Mouse (Mus musculus): ENCODE results near the gene Rnf187. TPM values are rescaled to one million over a fixed set of nuclear protein-coding genes. Genes with fewer than 3 reads are reported as not detected.

Rnf187 gene
- total RNA-seq (2014; rRNA removed): 925 and 964 TPM in 2 replicates
- polyA plus RNA-seq (2015; fragmentation: Nextera tagmentation; extraction: Ambion mirVana): 700 and 703 TPM in 2 replicates

- Histone ChIP-seq H3K27me3 (ENCODE audit: insufficient read depth, low read length) (no peaks in the 10 kb centered on the region), H3K4me1 (ENCODE audit: insufficient read depth, low read length) (peaks cover 10% of the 10 kb centered on the region), H3K9me3 (ENCODE audit: low read length) (no peaks in the 10 kb centered on the region), H3K4me3 (ENCODE audit: low read depth, low read length) (peak within 1 kb of the TSS; percentile 98), H3K27ac (ENCODE audit: low read depth, low read length) (peak within 1 kb of the TSS; percentile 93), H3K36me3 (ENCODE audit: insufficient read depth, low read length) (peaks cover 26% of the 10 kb centered on the region), H3K9ac (replicated peaks; ENCODE audit: low read length, poor library complexity, severe bottlenecking) (peak within 1 kb of the TSS; percentile 97), H3K4me2 (ENCODE audit: low read depth, low read length, poor library complexity, severe bottlenecking) (peak within 1 kb of the TSS; percentile 85)
- peak; percentile 97 for DNase-seq (ENCODE audit: low spot score)
- under 1% methylated on average over 59 of the region's 95 CpGs for WGBS
- peak; percentile 97 for ATAC-seq (ENCODE audit: low FRiP score)
- no peak for TF ChIP-seq CTCF (IDR thresholded peaks at IDR 0.05)
These were observed at the start of gene Rnf187 for GRCm38 (mm10) chr11:58938322-58939087. Gene Rnf187, minus strand, starts transcription at chr11:58938916.

GRCm38 (mm10) chr11:58985299-58985917 lies 46.7 kb upstream of the Rnf187 start:
- WGBS: 93% methylated on average over 3 of the region's 3 CpGs
- no peak overlapping the region for H3K27ac ChIP-seq (ENCODE audit: low read depth, low read length)
- H3K36me3 ChIP-seq (ENCODE audit: insufficient read depth, low read length): peaks cover 58% of the 10 kb centered on the region
- TF ChIP-seq CTCF (IDR thresholded peaks at IDR 0.05): no peak
- no peak overlapping the region for H3K9ac ChIP-seq (replicated peaks; ENCODE audit: low read length, poor library complexity, severe bottlenecking)
- no peaks in the 10 kb centered on the region for H3K27me3 ChIP-seq (ENCODE audit: insufficient read depth, low read length)
- ATAC-seq (ENCODE audit: low FRiP score) (no peak), DNase-seq (ENCODE audit: low spot score) (no peak)
- H3K4me1 ChIP-seq (ENCODE audit: insufficient read depth, low read length): 0 out of 2 replicates have a peak, but pooled peaks cover 3% of the 10 kb centered on the region
- H3K9me3 ChIP-seq (ENCODE audit: low read length): no peaks in the 10 kb centered on the region
- no peak overlapping the region for H3K4me3 ChIP-seq (ENCODE audit: low read depth, low read length)
- no peak overlapping the region for H3K4me2 ChIP-seq (ENCODE audit: low read depth, low read length, poor library complexity, severe bottlenecking)

GRCm38 (mm10) chr11:58984657-58985056 lies 45.9 kb upstream of the Rnf187 start:
- WGBS: 98% methylated on average over 6 of the region's 7 CpGs

DNA sequence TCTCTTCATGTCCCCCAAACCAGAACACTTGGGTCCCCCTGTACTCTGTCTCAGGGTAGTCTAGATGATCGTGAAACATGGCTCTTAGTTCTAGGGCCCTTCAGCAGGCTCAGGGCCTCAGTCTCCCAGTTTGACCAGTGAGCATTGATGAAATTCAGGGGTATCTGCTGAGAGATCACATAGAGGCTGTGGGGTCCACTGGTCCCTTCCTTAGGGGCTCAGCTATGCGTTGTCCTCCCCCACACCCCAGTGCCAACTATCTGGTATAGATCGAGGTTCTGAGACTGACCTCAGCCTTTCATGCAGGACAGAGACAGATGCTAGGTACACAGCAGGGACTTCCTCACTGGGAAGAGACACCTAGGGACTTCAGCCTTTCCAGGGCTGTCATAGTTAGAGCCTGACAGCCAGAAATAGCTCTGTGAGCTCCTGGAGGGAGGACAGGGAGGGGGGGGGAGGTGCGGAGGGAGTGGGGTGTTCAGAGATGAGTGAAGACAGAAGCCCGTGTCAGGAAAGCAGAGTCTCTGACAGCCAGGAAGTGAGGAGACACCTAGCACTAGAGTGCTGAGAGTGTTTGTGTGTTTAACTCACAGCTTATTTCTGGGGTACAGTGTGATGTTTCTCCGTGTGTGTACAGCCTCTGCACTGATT lies 45.1 kb upstream of the Rnf187 start:
- peaks cover 18% of the 10 kb centered on the region for H3K4me1 ChIP-seq (ENCODE audit: insufficient read depth, low read length)
- no peak overlapping the region for H3K4me3 ChIP-seq (ENCODE audit: low read depth, low read length)
- DNase-seq (ENCODE audit: low spot score): no peak
- H3K9me3 ChIP-seq (ENCODE audit: low read length): no peaks in the 10 kb centered on the region
- no peak for TF ChIP-seq CTCF (IDR thresholded peaks at IDR 0.05)
- H3K9ac ChIP-seq (replicated peaks; ENCODE audit: low read length, poor library complexity, severe bottlenecking): no peak overlapping the region
- H3K36me3 ChIP-seq (ENCODE audit: insufficient read depth, low read length): peaks cover 50% of the 10 kb centered on the region
- H3K4me2 ChIP-seq (ENCODE audit: low read depth, low read length, poor library complexity, severe bottlenecking): no peak overlapping the region
- no peak for ATAC-seq (ENCODE audit: low FRiP score)
- WGBS: 89% methylated on average over 6 of the region's 6 CpGs
- no peaks in the 10 kb centered on the region for H3K27me3 ChIP-seq (ENCODE audit: insufficient read depth, low read length)
- no peak overlapping the region for H3K27ac ChIP-seq (ENCODE audit: low read depth, low read length)

More at GRCm38 (mm10) chr11:58984657-58985056, 45.9 kb upstream of the Rnf187 start:
- Histone ChIP-seq H3K36me3 (ENCODE audit: insufficient read depth, low read length) (peaks cover 58% of the 10 kb centered on the region), H3K27ac (ENCODE audit: low read depth, low read length) (no peak overlapping the region), H3K27me3 (ENCODE audit: insufficient read depth, low read length) (no peaks in the 10 kb centered on the region), H3K9me3 (ENCODE audit: low read length) (no peaks in the 10 kb centered on the region), H3K4me2 (ENCODE audit: low read depth, low read length, poor library complexity, severe bottlenecking) (no peak overlapping the region), H3K4me3 (ENCODE audit: low read depth, low read length) (no peak overlapping the region), H3K4me1 (ENCODE audit: insufficient read depth, low read length) (peaks cover 9% of the 10 kb centered on the region), H3K9ac (replicated peaks; ENCODE audit: low read length, poor library complexity, severe bottlenecking) (no peak overlapping the region)
- no peak for ATAC-seq (ENCODE audit: low FRiP score)
- DNase-seq (ENCODE audit: low spot score): no peak
- TF ChIP-seq CTCF (IDR thresholded peaks at IDR 0.05): no peak

DNA sequence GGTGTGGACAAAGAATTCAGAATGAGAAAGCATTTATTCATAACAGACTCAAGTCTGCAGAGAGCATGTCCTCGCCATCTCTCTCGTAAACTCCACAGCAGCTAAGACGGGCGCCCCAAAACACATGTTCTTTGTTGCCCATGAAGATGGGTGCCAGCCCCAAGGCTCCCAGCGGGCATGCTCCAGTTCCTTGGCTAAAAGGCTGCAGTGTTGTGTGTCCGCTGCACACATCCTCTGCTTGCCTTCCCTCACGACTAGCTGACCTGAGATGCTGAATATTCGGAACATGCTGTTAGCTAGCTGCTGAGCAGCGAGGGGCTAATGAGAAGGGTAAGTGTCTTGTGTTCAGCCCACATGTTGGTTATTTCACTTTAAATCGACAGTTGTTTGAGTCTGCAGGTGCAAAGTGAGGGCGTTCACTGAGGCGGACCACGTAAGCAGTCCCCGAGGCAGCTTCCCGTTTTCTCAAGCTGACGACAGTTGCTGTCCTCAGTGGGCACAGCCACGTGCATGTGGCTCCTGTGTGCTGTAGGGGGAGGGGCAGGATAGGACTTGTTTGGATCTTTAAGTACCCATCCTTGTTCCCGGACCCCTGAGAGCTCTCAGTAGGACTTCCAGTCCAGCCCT lies 43.9 kb upstream of the Rnf187 start:
- Histone ChIP-seq H3K4me1 (ENCODE audit: insufficient read depth, low read length) (peaks cover 18% of the 10 kb centered on the region), H3K4me3 (ENCODE audit: low read depth, low read length) (no peak overlapping the region), H3K27ac (ENCODE audit: low read depth, low read length) (no peak overlapping the region), H3K4me2 (ENCODE audit: low read depth, low read length, poor library complexity, severe bottlenecking) (no peak overlapping the region), H3K27me3 (ENCODE audit: insufficient read depth, low read length) (no peaks in the 10 kb centered on the region), H3K9me3 (ENCODE audit: low read length) (no peaks in the 10 kb centered on the region), H3K36me3 (ENCODE audit: insufficient read depth, low read length) (peaks cover 42% of the 10 kb centered on the region), H3K9ac (replicated peaks; ENCODE audit: low read length, poor library complexity, severe bottlenecking) (no peak overlapping the region)
- TF ChIP-seq CTCF (IDR thresholded peaks at IDR 0.05): no peak
- ATAC-seq (ENCODE audit: low FRiP score) (no peak), DNase-seq (ENCODE audit: low spot score) (no peak)
- WGBS: 89% methylated on average over 18 of the region's 18 CpGs
